Mouse (Mus musculus) heart, embryonic 11.5 days (tissue): ENCODE measurements around the gene Cit. TPM values are rescaled to one million over a fixed set of nuclear protein-coding genes. Genes with fewer than 3 reads are reported as not detected.
A peak's percentile ranks its signal among the peaks of the same experiment; 100 is the strongest.

Experiments
- ATAC-seq: fragments of 200-750 bp; cut with Nextera tagmentation; replicated peaks from 2 replicates; pipeline ENCODE4 v1.8.0; 2017; ENCODE audit warnings: moderate library complexity; ENCODE audit not compliant: insufficient number of reproducible peaks, low FRiP score, low TSS enrichment
- H3K27ac ChIP-seq: fragments of 300-500 bp; sonication (generic); 2 replicates; pipeline ENCODE4 v1.5.1; 2014; ENCODE audit warnings: mild to moderate bottlenecking, low read depth, low read length
- H3K27me3 ChIP-seq: fragments of 300-500 bp; sonication (generic); 2 replicates; pipeline ENCODE4 v1.6.1; 2014; ENCODE audit warnings: mild to moderate bottlenecking, low read length, mixed read lengths; ENCODE audit not compliant: control insufficient read depth, insufficient read depth
- H3K36me3 ChIP-seq: fragments of 300-500 bp; sonication (generic); 2 replicates; pipeline ENCODE4 v1.6.1; 2014; ENCODE audit warnings: mild to moderate bottlenecking, low read length, moderate library complexity, mixed read lengths; ENCODE audit not compliant: control insufficient read depth, insufficient read depth
- H3K4me1 ChIP-seq: fragments of 300-500 bp; sonication (generic); 2 replicates; pipeline ENCODE4 v1.6.1; 2014; ENCODE audit warnings: low read length; ENCODE audit not compliant: control insufficient read depth, insufficient read depth
- H3K4me2 ChIP-seq: fragments of 300-500 bp; sonication (generic); 2 replicates; pipeline ENCODE4 v1.6.1; 2014; ENCODE audit warnings: mild to moderate bottlenecking, moderate library complexity
- H3K4me3 ChIP-seq: fragments of 300-500 bp; sonication (generic); 2 replicates; pipeline ENCODE4 v1.5.1; 2014; ENCODE audit warnings: low read depth, low read length
- H3K9ac ChIP-seq: fragments of 300-500 bp; sonication (generic); 2 replicates; pipeline ENCODE4 v1.6.1; 2014; ENCODE audit warnings: mild to moderate bottlenecking, low read depth, low read length, moderate library complexity
- H3K9me3 ChIP-seq: fragments of 300-500 bp; sonication (generic); replicated peaks from 2 replicates; pipeline ENCODE4 v1.6.1; 2016; ENCODE audit warnings: low read length; ENCODE audit not compliant: control insufficient read depth
- whole genome bisulfite sequencing: fragments of 180-500 bp; shearing (Covaris S2); extraction: QIAGEN DNeasy Blood & Tissue Kit; methylation state at CpG from one replicate; pipeline ENCODE4 v1.1.7; 2014; ENCODE audit not compliant: insufficient replicate concordance; 5-methylcytosine and 5-hydroxymethylcytosine counted together
- polyA plus RNA-seq: library from polyadenylated mRNA; unstranded; fragments of >200 nt; fragmentation: Nextera tagmentation; extraction: Ambion mirVana; gene quantifications from 2 replicates; pipeline ENCODE4 v1.2.1, GENCODE M21; 2014

Gene Cit
- polyA plus RNA-seq, 1 experiment from 2014 or later = 33.1 TPM

- Histone ChIP-seq H3K4me2 (no peak overlapping the region), H3K4me1 (no peaks in the 10 kb centered on the region), H3K9ac (no peak overlapping the region), H3K27me3 (no peaks in the 10 kb centered on the region), H3K27ac (no peak overlapping the region), H3K9me3 (no peaks in the 10 kb centered on the region), H3K4me3 (no peak overlapping the region), H3K36me3 (peaks cover 23% of the 10 kb centered on the region)
- WGBS = 92% methylated on average over 6 of the region's 6 CpGs
- ATAC-seq = no peak
Observed at GRCm38 (mm10) chr5:115984392-115984791, 139.3 kb downstream of the Cit start.

DNA sequence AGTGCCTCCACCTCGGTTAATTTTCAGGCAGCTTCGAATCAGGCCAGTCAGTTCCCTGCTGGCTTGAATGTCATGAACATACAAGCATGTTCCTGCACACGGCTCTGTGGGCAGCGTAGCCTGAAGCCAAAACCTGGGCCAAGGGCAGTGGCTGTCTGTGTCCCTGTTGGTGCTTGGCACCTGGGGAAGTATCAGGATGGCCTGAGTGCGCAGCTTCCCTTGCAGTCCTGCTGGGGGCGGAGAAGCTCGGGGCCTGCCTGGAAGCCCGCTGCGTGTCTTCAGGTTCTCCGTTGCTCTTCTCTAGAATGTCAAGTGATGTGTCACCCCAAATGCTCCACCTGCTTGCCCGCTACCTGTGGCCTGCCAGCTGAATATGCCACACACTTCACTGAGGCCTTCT lies 140.0 kb downstream of the Cit start:
- Histone ChIP-seq H3K9me3 (no peaks in the 10 kb centered on the region), H3K27me3 (no peaks in the 10 kb centered on the region), H3K4me3 (no peak overlapping the region), H3K4me2 (no peak overlapping the region), H3K9ac (no peak overlapping the region), H3K36me3 (peaks cover 28% of the 10 kb centered on the region), H3K4me1 (no peaks in the 10 kb centered on the region), H3K27ac (no peak overlapping the region)
- WGBS = 91% methylated on average over 11 of the region's 11 CpGs
- ATAC-seq = no peak

DNA sequence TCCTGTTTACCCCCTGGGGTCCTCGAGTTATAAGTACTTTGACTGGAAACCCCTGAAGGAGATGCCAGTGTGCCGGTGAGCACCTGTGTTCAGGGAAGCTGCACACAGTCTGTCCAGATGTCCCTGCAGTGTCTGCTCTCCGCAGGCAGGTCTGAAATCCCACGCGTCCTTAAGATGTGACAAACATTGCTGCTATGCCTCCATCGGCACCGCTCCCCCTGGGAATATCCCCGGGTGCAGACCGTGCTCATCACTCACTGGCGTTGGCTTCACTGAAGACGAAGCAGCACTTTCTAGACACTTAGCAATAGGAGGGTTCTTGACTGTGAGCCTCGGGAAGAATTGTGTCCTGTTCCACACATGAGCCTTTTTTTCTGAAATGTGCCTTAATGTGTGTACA lies 142.2 kb downstream of the Cit start:
- peaks cover 36% of the 10 kb centered on the region for H3K36me3 ChIP-seq
- peaks cover 5% of the 10 kb centered on the region; the same call in 1 of the 2 replicates for H3K9me3 ChIP-seq
- H3K9ac ChIP-seq = no peak overlapping the region
- no peak overlapping the region for H3K4me3 ChIP-seq
- H3K27me3 ChIP-seq = no peaks in the 10 kb centered on the region
- WGBS = 87% methylated on average over 12 of the region's 12 CpGs
- H3K27ac ChIP-seq = no peak overlapping the region
- 0 out of 2 replicates have a peak, but pooled peaks have one; percentile 26 for ATAC-seq
- H3K4me1 ChIP-seq = no peaks in the 10 kb centered on the region
- no peak overlapping the region for H3K4me2 ChIP-seq

GRCm38 (mm10) chr5:115991717-115992116 lies 146.6 kb downstream of the Cit start:
- Histone ChIP-seq H3K4me1 (no peaks in the 10 kb centered on the region), H3K27ac (no peak overlapping the region), H3K9ac (no peak overlapping the region), H3K4me2 (no peak overlapping the region), H3K36me3 (peaks cover 31% of the 10 kb centered on the region), H3K4me3 (no peak overlapping the region), H3K9me3 (peaks cover 5% of the 10 kb centered on the region; the same call in 1 of the 2 replicates), H3K27me3 (no peaks in the 10 kb centered on the region)
- no peak for ATAC-seq
- 93% methylated on average over 11 of the region's 11 CpGs for WGBS

- peaks cover 5% of the 10 kb centered on the region; the same call in 1 of the 2 replicates for H3K9me3 ChIP-seq
- H3K36me3 ChIP-seq = peaks cover 23% of the 10 kb centered on the region
- no peak for ATAC-seq
- H3K27me3 ChIP-seq = no peaks in the 10 kb centered on the region
- no peaks in the 10 kb centered on the region for H3K4me1 ChIP-seq
- no peak overlapping the region for H3K27ac ChIP-seq
- H3K4me2 ChIP-seq = no peak overlapping the region
- no peak overlapping the region for H3K9ac ChIP-seq
- 97% methylated on average over 15 of the region's 15 CpGs for WGBS
- no peak overlapping the region for H3K4me3 ChIP-seq
Observed at GRCm38 (mm10) chr5:115994101-115994500, 149.0 kb downstream of the Cit start.

DNA sequence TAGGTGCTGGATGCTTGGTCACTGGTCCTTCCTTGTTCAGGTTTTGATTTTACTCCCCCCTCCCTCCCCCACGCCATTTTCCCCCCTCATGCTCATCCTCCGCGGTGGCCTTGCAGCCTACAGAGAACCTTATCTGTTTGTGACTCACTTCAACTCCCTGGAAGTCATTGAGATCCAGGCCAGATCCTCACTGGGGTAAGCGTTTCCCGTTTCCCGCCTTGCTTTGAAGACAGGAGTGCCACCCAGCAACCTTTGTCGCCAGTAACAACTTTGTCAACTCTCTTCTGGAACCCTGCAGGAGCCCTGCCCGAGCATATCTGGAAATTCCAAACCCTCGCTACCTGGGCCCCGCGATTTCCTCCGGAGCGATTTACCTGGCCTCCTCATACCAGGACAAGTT lies 152.3 kb downstream of the Cit start:
- ATAC-seq = no peak
- Histone ChIP-seq H3K36me3 (peaks cover 7% of the 10 kb centered on the region), H3K27me3 (no peaks in the 10 kb centered on the region)

DNA sequence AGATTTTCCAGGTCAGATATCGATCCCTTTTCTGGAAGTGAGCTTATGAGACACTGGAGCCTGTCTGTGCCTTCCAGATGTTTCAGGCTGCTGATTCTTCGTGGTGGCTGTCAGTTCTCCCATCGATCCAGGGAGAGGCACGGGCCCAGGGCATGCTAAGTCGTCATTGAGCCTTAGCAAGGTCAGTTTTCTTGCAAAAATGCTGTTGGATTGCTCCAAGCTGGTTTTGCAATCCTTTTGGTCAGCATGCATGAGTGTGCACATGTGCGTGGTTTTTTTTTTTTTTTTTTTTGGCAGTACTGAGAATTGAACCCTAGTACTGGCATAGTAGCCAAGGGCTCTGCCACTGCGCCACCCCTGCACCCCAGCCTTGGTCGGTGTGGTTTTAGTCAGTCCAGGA lies 158.1 kb downstream of the Cit start:
- Histone ChIP-seq H3K27ac (no peak overlapping the region), H3K4me3 (no peak overlapping the region), H3K4me2 (no peak overlapping the region), H3K36me3 (peaks cover 5% of the 10 kb centered on the region; the same call in 1 of the 2 replicates), H3K4me1 (no peaks in the 10 kb centered on the region), H3K27me3 (no peaks in the 10 kb centered on the region), H3K9ac (no peak overlapping the region), H3K9me3 (no peaks in the 10 kb centered on the region)
- 86% methylated on average over 8 of the region's 8 CpGs for WGBS
- ATAC-seq = no peak

More for the DNA sequence above, 152.3 kb downstream of the Cit start:
- Histone ChIP-seq H3K4me1 (no peaks in the 10 kb centered on the region), H3K27ac (no peak overlapping the region), H3K9me3 (no peaks in the 10 kb centered on the region), H3K9ac (no peak overlapping the region), H3K4me3 (no peak overlapping the region), H3K4me2 (no peak overlapping the region)
- 47% methylated on average over 13 of the region's 13 CpGs for WGBS

DNA sequence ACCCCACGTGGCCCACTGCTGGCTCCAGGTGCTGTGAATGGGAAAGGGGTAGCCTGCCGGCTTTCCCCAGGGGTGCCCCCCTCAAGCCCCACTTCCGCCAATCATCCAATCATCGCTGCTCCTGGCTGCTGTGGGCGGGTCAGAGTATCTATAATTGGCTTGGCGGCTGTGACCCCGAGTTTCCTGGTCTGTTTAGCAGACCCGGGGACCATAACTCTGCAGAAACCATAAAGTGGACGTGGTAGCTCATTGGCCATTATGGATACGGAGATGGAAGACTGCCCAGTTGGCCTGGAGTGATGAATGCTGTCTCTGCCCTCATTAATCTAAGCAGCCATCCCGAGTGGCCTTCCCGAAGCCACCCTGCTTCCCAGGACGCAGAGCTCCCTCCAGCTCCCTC lies 158.7 kb downstream of the Cit start:
- Histone ChIP-seq H3K36me3 (peaks cover 5% of the 10 kb centered on the region; the same call in 1 of the 2 replicates), H3K27me3 (no peaks in the 10 kb centered on the region), H3K4me3 (no peak overlapping the region), H3K4me1 (no peaks in the 10 kb centered on the region), H3K9me3 (no peaks in the 10 kb centered on the region), H3K9ac (no peak overlapping the region), H3K4me2 (no peak overlapping the region), H3K27ac (no peak overlapping the region)
- ATAC-seq = no peak
- 49% methylated on average over 13 of the region's 13 CpGs for WGBS

GRCm38 (mm10) chr5:116004271-116004670 lies 159.2 kb downstream of the Cit start:
- Histone ChIP-seq H3K9ac (no peak overlapping the region), H3K27me3 (no peaks in the 10 kb centered on the region), H3K4me2 (no peak overlapping the region), H3K9me3 (no peaks in the 10 kb centered on the region), H3K4me3 (no peak overlapping the region), H3K27ac (no peak overlapping the region), H3K36me3 (peaks cover 5% of the 10 kb centered on the region; the same call in 1 of the 2 replicates), H3K4me1 (no peaks in the 10 kb centered on the region)
- ATAC-seq = no peak
- WGBS = 88% methylated on average over 10 of the region's 10 CpGs
